Mouse (Mus musculus) c-Kit-positive CD71-negative TER-119-negative erythroid progenitor cells, embryonic 14.5 days (primary cell): ENCODE results near the gene Mei1.

Source experiments
- DNase-seq: peaks from one replicate; pipeline ENCODE4 v3.0.0-alpha.2; 2013; ENCODE audit warnings: low read depth

Mei1 gene

DNA sequence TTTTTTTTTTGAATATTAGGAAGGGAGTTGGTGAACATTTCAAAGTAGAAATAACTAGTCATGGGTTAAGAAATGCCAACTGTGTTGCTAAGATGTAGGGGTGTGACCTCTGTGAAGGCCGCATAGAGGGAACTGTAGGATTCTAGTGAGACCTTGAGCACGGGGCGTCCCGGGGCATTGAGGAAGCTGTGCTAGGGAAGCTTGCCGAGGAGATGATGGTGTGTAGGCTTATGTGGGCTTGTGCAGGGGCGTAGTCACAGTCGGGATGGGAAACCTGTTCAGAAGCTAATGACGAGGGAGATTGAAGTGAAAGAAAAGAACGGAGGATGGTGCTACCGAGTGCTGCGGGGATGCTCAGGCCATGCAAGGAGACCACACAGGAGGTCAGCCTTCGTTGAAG, 82.2 kb downstream of the Mei1 start:
- no peak for DNase-seq

DNA sequence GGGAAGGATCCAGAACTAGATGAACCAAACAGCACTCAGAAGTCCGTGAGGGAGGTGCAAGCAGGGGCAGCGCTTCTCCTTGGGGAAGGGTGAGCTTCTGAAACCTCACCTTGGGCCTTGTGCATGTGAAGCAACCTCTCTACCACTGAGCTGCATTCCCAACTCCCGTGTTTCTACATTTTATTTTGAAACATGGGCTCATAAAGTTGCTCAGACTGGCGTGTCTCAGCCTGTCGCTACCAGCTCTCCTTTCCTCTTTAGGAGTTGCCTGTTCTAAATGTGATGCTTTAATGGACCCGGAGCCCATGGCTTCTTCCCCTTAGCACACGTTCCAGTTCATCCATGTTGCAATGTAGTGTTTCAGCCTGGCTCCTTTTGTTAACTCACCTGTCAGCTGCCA, 82.6 kb downstream of the Mei1 start:
- DNase-seq, result no peak

DNA sequence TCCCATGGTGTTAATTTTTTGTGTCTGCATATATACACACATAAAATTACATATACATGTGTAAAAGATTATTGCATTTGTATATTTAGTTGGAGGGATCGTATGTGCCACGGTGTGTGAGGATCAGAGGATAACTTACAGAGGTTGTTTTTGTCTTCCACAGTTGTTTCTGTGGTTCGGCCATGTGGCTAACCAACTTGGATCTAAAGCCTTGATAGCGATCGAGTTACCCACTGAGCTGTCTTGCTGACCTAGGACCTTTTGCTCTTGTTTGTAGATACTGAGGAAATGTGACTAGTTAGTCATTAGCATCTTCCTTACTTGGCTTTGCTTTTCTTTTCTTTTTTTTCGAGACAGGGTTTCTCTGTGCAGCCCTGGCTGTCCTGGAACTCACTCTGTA, 86.5 kb downstream of the Mei1 start:
- DNase-seq, result no peak

DNA sequence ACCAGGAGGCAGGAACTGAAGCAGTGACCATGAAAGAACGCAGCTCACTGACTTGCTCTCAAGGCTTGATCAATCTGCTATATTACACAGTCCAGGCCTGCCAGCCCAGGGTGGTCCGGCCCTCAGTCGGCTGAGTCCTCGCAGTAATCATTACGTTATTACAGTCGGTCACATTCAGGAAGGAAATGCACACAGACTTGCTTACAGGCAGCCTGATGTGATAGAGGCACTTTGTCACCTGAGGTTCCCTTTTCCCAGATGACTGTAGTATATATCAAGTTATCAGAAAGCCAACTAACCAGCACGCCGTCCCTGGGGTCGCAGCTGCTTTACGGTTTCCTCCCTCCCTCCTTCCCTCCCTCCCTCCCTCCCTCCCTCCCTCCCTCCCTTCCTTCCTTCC, 87.1 kb downstream of the Mei1 start:
- DNase-seq, result no peak

DNA sequence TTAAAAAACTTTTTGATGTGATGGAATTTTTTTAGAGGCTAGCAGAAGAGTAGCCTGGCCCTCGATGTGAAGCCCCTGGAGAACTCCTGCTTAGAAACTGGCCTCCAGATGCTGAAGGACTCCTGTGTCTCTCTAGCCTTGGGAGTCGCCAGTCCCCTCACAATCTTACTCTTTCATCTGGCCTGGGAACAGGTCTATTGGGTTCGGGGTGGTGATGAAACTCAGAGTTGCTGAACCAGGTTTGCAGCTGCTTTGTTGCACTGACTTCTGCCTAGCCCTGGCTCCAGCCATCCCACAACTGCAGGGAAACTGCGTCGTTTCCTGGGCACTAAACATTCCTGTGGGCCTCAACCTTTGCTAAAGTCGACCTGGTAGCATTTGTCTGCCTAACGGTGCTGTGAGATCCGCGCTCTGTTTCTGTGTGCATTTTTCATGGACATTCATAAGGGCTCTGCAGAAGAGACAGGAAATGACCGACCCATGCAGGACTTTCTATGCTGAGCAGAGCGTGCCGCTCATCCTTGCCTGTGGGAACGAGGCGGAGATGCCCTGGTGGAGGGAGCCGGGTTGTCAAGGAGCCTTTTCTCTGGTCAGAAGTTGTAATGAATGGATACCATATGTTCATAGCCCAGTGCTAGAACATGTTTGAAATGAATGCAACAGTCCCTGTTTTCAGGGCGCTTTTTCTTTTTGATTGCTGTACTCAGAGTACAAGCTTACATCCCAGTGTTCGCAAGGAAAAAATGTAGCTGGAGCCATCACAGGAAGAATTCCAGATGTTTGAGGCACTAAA, 88.6 kb downstream of the Mei1 start:
- no peak for DNase-seq

DNA sequence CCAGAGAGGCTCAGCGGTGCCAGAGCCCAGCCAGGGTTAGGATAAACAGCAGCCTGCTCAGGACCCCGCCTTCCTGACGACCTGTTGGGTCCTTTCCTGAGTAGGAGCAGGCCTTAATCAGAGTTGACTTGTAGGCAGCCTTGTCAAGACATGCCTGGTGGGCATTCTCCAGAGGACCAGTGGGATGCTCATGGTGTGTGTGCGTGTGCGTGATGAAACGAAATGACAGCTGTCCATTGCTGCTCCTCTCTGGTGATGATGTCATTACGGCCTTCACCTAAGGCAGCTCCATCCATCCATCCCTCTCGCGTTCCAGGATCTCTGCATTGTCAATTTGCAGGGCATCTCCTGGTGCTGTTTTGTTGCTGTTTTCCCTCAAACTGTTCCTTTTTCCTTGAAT, 89.7 kb downstream of the Mei1 start:
- DNase-seq, result no peak

DNA sequence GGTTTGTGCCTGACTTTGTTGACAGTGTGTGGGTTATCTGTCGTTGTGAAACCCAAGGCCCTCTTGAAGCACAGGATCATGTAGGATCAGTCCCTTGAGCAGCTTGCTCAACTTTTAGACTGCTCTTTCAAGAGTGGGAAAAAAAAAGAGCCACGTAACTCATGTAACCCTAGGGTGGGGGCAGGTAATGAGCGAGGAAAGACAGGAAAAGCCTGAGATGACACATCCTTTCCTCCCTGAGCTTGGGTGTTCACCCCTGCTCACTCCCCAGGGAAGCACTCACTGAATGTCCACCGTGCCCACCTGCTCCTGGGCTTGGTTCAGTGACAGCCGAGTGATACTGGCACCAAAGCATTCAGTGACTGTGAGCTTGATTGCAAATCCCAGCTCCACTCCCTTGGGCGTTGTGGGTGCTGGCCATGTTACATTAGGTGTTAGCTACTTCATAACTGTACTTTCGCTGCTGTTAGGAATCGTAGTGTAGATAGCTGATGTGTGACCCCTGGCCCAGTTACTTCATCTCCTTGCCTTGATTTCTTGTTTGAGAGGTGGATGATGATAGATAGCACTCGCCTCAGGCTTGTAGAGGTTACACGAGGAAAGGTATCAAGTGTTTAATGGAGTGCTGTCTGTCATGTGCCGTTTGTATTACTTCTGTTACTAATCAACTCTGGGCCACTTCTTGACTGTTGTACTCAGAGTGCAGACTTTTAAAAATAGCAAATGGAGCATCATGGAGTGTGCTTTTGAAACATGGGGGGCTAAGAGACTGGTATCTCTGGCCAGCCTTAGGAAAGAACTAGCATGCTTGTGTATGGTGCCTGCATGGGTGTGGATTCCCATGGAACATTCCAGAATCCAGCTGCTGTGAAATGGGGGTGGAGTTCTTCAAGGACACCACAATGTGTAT, 91.2 kb downstream of the Mei1 start:
- no peak for DNase-seq

DNA sequence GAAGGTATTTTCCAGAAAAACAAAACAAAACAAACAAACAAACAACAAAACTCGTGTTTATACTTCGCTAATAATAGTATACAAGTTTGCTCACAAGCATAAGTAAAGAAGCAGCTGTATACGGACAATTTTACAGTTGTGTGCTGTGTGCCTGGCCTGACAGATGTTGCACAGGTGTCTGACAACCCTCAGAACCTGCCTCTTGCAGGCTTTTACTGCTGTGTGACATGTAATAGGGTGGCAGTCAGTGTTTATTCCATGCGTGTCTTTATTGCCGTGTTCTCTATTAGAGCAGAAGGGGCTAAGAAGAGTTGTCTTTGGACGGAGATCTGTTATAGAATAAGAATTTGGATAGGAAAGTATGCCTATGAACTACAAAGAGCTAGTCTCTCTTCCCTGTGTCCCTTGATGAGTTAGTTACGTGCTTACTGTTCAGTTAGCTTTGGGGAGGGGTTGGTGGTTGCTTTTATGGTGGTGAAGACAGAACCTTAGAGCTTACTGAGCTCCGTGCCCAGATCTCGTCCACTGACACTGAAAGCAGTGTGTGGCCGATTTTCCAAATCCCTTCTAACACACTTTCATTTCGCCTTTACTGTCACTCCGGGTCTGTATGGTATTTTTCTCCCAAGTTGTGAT, 92.3 kb downstream of the Mei1 start:
- DNase-seq, result no peak

DNA sequence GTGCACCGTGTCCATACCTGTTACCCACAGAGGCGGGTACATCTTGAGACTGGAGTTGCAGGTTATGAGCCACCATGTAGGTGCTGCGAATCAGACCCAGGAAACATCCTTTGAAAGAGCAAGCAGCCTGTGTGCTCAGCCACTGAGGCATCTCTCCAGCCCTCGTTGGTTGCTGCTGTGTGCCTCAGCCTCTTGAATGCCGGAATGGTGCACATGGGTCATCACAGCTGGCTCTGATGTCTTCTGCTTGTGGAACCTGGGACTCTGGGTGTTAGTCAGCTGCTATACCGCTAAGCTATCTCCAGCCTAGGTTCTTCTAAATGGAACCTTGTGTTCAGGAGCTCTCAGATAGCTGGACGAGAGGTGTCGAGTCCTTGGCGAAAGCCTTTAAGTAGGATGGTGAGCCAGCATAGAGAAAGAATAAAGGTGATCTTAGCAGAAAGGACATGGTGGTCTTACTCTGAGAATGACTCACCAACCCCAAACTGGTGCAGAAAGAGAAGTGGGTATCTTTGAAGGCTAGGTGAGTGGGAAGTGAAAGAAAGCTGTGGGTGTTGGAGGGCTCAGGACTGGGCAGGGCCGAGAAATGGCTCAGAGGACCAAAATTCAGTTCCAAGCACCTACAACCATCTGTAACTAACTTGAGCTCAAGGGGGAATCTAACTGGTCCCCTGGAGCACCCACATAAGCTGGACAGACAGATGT, 93.7 kb downstream of the Mei1 start:
- no peak for DNase-seq

DNA sequence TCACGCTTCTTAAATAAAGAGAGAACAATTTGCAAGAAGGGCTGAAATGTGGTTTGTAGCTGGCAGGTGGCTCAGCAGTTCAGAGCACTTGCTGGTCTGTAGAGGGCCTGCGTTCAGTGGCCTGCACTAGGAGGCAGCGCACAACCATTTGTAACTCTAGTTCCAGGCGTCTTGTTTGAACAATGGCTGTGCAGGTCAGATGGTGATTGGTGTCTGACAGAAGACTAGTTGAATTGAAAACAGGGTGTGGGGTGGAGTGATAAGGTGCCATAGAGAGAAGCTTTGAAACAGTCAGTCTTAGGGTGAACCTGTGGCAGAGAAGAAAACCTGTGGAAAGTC, 94.2 kb downstream of the Mei1 start:
- DNase-seq, result no peak

DNA sequence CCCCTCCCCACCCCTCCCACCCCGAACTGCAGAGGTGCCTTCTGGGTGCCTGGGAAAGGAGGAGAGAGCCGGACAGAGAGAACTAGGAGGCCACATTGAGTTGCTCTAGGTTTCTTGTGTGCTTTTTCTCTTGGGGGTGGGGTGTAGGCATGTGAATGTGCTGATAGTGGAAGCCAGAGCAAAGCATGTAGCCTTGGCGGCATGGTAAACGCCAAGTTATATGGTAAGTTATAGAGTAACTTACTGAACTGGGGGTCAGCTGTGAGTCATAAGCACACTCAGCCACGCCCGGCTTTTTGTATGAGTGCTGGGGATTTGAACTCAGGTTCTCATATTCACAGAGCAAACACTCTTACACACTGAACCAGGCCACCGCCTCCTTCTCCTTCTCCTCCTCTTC, 94.7 kb downstream of the Mei1 start:
- DNase-seq, result no peak

DNA sequence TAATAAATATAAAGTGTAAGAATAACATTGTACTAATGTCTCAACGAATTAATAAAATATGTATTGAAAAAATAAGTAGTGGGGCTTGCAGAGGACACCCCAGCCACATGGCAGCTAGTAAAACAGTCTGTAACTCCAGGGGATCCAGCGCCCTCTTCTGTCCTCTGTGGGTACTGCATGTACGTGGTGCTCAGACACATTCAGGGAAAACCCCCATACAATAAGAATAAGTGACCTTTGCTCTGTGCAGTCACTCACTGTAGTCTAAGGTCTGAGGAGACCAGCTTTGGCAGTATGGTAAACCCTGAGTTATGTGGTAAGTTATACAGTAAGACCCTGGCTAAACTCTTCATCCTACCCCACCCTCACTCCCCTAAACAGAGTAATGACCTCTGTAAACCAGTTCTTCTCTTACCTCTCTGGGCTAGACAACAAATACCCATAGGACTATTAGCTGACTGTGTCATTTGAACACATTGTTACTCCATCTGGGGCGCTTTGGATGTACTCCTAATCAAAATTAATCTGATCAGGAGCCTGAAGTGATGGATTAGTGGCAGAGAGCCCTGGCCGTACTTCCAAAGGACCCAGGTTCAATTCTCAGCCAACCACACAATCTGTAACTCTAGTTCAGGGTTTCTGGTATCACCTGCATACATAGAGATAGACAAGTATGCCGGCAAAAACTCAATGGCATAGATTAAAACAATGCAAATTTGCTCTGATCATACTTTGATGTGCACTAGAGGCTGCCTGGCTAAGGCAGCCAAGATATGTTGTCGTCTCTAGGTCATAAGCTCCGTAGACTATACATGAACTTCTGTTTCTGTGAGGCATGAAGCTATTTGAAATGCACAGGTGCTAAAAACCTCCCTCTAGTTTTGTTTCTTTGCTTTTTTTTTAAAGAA, 95.8 kb downstream of the Mei1 start:
- peak; percentile 85 for DNase-seq

DNA sequence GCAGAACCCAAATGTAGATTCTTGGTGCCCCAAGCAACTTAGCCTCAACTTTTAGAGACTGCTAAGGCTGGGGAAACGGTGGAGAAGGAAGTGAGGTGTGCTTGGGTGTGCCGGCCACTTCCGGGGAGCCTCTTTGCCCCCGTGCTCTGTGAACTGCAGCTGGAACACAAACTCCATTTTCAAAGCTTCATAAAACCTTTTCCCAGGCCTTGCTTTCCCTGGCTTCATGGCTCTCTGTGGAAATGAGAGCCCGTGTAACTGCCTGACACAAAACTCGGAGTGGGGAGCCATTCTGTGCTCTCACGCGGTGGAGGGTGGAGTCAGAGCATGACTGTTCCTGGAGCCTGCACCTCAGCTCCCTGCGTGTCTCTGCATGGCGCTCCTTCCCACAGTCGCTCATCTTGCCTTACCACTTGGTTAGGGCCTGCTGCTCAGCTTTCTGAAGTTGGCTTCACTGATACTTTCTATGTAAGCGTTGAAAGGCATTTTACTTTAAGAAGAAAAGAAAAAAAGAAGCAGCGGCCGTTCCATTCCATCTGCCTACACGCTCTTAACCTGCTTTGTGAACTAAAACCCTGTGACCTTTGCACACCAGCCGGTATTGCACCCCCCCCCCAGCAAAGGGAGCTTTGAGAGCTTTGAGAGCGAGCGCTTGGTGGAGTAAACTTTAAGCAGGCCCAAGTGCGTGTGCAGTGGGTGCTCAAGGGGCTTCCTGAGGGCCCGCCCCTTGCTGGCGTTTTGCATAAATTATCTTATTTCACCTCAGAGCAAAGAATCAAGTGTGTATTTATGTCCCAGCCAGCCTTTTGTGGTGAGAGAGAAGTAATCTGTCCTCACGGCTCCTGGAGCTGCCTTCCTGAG, 96.7 kb downstream of the Mei1 start:
- no peak for DNase-seq

DNA sequence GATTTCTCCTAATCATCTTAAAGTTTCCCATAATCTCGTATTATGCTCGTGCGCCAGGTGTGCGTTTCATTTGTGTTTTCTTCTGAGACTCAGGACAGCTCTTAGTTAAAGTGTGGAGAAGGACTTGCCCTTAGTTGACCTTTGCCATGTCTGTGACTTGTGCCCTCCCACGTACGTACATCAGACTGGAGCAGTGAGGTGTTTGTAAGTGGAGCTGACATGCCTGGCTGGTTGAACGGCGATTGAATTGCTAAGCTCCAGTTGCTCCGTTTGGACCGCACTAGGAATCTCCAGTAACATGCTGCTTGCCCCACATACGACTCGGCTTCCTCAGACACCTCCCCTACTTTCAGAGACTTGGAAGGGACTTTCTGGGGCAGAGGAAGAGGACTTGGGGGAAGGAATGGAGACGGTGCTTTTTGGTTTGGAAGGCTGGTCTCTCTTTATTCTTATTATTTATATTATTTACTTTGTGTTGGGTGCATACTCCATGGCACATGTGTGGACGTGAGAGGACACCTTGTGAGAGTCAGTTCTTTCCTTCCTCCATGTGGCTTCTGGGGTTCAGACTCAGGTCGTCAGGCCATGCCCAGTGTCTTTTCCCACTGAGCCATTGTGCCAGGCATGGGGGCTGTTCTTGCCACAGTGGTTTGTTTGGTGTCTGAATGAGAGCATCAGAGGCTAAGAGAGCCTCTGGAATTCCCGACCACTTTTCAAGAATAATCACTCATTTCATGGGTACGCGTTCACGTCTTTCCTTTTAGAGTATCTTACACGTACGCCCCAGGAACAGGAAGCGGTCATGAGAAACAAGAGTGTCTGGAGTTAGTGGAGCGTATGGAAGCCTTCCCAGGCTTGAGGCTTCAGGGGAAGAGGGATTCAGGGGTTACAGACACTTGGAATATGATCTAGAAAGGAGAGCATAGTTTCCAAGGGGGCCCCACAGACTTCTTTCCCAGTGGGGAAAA, 97.7 kb downstream of the Mei1 start:
- DNase-seq, result no peak

DNA sequence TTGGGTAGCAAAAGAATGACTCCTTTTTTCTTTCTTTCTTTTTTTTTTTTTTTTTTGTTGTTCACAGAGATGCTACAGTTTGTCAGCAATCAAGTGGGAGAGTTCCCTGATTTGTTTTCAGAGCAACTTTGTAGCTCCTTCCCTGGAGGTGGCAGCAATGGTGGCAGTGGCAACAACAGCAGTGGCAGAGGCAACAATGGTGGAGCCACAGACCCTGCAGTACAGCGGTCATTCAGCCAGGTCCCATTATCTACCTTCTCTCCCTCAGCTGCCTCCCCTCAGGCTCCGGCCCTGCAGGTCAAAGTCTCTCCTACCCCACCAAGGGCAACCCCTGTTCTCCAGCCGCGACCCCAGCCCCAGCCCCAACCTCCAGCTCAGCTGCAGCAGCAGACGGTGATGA, 99.9 kb downstream of the Mei1 start:
- DNase-seq, result no peak

DNA sequence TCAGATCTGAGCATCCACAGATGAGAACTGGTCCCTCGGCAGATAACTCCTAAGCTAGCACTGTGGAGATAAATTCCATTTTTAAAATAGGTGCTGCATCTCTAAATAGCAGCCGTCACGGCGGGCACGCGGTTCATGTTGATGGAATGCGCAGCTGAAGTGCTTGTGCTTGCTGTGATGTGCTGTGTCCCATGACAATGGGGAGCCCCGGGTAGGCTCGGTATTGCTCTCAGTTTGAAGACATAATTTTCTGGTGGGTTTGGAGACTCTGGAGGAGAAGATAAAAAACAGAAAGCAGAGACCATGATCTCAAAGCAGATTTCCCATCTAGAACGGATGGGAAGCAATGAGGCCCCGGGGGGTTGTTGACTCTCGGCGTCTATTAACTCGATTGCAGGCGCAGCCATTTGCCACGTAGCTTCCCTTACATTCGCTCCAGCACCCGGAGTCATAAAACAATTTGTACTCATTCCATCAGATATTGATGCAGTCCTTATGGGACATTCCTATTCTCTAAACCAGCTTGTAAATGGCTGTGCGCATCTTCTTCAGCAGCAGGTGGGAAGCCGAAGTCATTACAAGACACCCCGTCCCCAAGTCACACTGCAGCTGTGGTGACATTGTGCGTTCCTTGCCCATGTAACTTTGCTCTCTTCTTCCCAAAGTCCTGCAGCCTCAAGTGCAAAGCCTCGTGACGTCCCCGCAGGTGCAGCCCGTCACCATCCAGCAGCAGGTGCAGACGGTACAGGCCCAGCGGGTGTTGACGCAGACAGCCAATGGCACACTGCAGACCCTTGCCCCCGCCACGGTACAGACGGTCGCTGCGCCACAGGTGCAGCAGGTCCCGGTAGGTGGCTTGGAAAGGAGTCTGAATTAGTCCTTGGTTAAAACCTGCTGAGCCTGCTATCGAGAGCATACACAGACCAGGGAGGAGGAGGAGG, 100.9 kb downstream of the Mei1 start:
- DNase-seq, result no peak

DNA sequence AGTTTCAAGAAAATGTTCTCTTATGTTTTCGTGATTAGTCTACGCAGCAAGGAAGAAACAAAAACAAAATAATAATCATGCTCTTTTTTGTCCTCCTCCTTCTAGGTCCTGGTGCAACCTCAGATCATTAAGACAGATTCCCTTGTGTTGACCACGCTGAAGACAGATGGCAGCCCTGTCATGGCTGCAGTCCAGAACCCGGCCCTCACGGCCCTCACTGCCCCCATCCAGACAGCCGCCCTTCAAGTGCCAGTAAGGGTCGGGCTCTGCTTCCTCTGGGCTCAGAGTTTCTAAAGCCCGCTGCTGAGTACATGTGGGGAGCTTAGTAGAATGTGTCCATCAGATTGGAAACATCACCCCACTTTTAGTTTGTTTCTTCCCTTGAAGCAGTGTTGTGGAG, 102.9 kb downstream of the Mei1 start:
- no peak for DNase-seq

DNA sequence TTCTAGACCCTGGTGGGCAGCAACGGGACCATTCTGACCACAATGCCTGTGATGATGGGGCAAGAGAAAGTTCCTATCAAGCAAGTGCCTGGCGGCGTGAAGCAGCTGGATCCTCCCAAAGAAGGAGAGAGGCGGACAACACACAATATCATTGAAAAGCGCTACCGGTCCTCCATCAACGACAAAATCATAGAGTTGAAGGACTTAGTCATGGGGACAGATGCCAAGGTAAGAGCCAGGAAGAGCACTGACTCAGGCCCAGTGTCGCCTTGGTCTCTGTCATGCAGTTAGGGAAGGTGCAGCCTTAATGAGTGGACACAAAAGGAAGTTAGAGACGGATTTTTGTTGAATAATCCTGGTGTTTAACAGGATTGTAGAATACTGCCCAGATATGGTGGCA, 105.3 kb downstream of the Mei1 start:
- no peak for DNase-seq
